Mouse (Mus musculus) embryo, embryonic 9.5 days (tissue): ENCODE results near the gene Gm45213.

ENCODE experiments used
- DNase-seq: peaks from one replicate; pipeline ENCODE4 v3.0.0-alpha.2; 2017; ENCODE audit errors: extremely low spot score

The Gm45213 gene

DNA sequence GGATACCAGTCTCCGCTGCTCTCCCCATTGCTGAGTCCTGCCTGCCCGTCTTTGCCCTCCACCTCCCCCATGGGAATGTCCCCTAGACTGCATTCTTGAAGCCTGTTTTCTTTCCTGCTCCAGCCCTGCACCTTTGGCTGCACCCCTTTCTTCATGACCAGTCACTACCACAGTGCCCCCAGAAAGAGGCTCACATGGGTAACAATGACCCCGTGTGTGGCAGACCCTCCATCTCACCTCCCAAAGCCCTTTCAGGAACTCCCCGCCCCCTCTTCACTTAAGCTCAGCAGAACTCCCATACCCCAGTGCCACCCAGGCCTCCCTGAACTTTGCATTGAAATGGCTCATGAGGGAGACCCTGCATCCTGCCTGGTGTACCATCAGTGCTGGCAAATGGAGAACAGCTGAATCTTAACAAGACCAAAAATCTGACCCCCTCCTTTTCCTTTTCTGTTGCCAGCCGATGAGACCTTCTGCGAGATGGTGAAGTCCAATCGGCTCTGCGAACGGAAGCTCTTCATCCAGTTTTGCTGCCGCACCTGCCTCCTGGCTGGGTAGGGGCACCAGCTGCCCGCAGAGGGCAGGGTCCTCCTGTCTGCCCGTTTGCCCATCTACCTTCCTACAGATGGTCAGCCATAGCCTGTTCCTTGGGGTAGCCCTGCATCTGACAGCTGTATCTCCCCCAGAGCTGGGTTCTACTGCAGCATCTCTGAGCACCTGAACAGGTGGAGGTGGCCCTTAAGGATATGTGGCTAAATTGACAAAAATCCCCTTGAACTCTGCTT is 5.2 kb downstream of the Gm45213 start:
- no peak for DNase-seq

DNA sequence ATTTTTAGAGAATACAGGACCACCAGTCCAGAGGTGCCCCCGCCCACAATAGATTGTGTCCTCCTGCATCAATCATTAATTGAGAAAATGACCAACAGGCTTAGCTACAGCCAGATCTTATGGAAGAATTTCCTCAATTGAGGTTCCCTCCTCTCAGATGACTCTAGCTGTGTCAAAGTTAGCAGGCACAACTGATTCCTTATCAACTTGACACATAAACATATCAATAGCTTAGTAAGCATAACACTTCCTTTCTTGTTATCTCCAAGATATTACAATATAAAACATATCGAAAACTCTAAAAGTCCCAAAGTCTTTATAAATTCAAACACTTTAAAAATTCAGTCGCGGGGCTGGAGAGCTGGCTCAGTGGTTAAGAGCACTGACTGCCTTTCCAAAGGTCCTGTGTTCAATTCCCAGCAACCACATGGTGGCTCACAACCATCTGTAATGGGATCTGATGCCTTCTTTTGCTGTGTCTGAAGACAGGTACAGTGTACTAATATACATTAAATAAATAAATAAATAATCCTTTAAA is 10.6 kb downstream of the Gm45213 start:
- DNase-seq, result no peak

DNA sequence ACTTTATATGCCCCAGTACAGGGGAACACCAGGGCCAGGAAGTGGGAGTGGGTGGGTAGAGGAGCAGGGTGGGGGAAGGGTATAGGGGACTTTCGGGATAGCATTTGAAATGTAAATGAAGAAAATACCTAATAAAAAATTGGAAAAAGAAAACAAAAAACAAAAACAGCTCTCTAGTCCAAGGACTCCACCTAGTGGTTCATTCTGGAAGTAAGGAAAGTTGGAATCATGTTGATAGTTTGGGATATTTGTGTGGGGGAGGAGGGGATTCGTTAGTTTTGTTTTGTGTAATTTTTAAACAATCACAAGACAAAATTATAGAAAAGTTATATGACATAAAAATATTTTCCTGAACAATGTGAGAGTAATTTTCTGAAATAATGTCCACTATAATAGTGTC is 12.0 kb downstream of the Gm45213 start:
- peak; percentile 31 for DNase-seq

DNA sequence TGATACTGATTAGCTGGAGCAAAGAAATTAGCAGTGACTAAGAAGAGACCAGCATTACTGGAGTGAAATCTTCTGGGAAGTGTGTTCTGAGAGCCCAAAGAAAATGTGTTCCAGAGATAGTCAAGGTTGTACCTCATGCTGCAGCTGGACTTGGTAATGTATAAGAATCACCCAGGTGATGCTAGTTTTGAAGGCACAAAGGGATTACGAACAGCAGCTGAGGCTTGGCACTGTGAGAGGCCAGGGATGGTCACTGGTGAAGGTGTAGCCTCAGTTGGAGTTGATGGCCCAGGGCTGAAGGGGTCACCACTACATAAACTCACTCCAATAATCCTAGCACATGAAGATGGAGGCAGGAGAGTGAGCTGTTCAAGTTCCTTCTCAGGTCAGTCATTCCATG is 15.3 kb downstream of the Gm45213 start, which contains the start of gene Snrpa1:
Gene Snrpa1, plus strand, starts transcription at position 301 of the 400 bp plus-strand sequence.
- DNase-seq, result no peak

DNA sequence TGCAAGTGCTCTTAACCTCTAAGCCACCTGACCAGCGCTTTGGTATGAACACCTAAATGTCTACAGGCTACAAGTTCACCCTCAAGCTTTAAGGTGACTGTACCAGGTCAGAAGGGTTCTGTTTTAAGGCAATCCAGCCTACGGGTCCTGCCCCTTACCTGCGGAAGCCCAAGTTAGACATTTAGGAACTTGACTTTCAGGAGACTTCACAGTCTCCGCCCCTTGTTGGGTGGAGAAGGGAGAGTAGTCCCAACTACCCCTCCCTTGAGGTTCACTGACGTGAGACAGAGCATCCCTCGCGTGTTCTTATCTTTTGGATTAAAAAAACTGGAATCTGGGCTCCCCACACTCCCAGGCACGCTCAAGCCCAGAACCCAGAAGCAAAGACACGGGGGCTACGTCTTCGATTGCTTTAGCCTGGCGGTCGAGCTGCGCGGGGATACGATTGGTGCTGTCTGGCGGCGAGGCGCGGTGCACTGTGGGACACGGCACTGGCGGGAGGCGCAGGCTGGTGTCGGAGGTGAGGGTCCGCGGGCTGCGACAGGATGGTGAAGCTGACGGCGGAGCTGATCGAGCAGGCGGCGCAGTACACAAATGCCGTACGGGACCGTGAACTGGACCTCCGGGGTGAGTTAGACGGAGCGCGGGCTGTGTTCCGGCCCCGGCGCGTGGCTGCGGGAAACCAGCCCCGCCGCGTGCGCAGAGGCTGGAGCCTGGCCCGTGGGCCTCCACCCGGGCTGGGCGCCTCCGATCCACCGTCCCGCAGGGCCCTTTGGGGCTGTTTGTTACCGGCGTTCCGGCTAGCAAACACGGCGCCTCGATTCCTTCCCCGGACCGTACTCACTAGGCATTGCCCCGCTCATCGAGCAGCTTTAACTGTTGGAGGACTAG is 16.9 kb downstream of the Gm45213 start:
- DNase-seq, result peak; percentile 89

DNA sequence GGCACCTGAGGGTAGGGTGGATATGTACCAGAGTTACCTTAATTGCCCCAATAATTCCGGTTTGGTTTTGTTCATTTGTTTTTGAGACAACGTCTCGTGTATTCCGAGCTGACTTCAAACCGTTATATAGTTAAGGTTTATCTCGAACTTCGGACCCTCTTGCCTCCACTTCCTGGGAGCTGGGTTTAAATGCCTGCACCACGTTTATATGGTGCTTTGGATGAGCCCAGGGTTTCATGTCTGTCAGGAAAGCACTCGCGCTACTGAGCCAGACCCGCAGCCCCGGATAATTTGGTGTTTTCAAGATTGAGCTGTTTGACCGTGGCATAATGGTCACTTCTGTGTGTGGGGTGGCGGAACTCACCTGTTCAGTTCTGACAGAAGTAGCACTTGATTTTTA is 17.7 kb downstream of the Gm45213 start:
- peak; percentile 10 for DNase-seq

DNA sequence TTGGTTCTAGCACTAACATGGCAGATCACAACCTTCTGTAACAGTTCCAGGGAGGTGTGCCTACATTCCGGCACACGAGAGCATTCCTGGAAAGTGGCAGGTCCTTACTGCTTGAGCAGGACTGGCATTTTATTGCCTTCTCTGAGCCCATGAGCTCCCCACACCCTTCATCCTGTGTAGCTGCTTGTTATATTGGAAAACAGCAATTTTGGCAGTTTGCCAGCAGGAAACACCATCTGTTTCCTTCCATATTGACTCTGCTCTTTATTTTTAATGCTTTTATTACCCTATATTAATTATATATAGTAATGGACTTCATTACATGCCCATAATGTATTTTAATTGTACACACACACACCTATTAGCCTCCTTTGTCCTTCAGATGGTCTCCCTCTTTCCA is 33.0 kb downstream of the Gm45213 start:
- DNase-seq, result no peak

DNA sequence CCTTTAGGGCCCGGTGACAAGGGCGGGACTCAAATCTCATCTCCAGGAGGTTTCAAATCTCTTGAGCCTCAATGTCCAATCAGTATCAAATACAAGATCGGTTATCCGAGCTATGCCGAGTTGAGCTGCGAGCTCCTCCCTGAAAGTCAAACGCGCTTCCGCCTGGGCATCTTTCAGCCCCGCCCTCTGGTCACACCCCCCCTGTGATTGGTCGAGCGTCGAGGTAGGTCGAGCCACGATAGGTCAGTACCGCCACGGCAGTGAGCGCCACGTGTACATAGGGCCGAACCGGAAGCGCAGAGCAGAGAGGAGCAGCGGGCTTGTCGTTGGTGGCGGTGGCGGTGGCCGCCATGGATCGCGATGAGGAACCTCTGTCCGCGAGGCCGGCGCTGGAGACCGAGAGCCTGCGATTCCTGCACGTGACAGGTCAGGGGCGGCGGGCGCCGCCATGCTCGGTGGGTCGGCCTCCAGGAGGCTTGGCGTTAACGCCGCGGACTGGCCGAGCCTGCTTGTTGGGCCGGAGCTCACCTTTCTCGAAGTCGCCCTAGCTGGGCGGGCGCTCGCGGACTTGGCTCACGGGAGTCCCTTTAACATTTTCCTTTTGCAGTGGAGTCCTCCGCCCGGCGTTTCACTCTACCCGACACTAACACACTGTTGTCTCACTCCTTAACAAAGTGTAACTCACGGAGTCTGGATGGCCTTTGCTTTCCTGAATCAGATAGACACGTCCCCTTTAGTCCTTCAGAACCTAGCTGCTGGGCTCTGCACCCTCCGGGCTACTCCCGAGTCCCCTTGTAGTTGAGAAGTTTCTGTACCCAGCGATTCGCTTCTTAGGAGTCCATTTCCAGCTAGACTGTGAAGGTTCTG is 36.2 kb downstream of the Gm45213 start, which contains the start of gene Selenos:
Gene Selenos, plus strand, starts transcription at position 286 of the 867 bp plus-strand sequence.
- DNase-seq, result peak; percentile 96

DNA sequence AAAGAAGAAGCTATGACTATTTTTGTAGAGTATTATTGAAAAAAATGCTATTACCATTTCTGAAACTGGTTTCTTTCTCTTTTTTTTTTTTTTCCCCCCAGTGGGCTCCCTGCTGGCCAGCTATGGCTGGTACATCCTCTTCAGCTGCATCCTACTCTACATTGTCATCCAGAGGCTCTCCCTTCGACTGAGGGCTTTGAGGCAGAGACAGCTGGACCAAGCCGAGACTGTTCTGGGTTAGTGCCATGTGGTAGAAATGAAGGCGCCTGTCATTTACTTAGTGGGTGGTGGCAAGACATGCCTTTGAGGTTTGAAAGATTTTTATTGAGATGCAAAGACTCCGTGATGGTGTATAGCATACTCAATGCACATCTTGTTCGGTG is 36.8 kb downstream of the Gm45213 start:
- peak; percentile 15 for DNase-seq

DNA sequence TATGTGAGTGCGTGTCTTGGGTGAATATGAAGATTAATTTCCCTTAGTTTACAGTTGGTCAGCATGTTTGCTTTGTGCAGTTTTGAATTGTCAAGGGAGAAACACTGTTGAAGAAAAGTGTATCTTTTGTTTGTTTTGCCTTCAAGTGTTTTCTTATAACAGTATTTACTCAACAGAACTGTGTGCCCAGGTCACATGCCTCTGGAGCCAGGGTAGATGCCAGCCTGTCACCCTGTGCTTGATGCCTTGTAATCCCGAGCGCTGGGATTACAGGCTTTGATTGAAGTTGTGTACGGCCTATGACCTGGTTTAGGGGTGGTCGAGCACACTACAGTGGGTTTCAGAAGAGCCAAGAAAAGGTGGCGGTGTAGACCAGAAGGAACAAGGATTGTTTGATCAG is 40.4 kb downstream of the Gm45213 start:
- DNase-seq, result no peak

DNA sequence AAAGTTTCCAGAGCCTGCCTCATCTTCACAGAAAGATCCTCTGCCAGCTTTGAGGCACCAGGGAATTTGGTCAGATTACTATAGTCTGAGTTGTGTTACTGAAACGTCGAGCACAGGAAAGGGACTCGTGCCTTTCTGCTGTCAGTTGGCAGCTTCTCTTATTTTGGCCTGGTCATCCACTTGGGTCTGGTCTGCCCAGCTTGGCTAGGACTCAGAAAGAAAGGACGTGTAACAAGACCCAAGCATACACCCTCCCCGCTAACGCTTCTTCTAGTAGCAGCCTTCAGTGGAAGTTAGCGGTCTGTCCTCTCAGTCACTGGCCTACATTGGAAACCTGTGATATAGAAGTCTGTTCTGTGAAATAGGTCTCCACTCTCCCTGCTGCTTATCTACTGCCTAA is 41.1 kb downstream of the Gm45213 start:
- DNase-seq, result no peak

DNA sequence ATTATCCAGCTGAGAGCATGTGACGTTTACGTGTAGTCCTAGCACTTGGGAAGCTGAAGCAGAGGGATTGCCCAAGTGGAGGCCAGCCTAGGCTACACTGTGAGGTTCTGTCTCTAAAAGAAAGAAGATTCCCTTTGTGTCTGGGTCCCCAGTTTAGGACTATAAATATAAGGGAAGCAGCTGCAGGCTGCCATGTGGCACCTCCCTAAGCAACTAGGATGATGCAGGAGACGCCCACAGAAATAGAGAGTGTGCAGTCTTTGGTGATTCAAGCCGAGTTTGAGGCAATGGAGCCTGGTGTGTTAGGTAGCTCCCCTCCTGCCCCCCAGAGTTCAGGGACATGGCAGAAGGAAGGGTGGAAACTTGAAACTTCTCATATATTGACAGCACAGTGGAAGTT is 44.2 kb downstream of the Gm45213 start:
- DNase-seq, result no peak

DNA sequence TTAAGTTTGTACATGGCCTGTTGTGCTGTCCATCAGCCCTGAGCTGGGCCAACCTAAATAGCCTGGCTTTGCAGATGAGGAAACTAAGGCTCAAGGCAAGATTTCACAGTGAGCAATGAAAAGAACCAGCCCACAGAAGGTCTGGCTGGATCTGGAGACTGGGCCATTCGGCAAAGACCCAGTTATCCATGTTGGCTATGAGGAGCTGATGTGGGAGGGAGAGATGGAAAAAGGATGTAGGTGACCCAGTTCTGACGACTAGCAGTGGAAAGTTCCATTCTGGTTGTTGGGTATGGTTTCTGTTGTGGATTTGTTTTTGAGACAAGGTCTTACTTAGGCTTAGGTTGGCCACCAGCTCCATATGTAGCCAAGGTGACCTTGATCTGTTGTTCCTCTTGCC is 44.7 kb downstream of the Gm45213 start:
- no peak for DNase-seq

DNA sequence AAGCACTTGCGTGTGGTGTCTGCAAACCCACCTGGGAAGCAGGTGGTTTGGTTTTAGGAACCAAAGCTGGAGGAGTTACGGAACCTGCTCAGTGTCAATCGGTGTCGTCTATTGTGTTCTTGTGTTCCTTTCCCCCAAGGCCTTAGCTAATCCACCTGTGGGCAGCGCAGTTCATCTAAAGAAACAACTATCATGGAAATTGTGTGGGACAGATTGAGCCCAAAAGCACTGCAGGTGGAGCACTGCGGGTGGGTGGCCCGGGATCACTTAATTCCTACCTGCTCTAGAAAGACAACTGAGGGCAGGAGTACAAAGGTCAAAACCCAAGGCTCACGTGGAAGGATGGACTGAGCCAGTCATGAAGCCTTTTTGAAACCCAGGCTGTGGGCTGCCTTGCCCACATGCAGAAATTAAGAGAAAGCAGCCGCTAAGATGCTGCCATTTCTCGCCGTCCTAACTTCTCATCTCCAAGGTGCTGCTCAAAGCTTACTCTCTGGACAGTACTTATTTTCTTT is 47.3 kb downstream of the Gm45213 start:
- DNase-seq, result no peak

DNA sequence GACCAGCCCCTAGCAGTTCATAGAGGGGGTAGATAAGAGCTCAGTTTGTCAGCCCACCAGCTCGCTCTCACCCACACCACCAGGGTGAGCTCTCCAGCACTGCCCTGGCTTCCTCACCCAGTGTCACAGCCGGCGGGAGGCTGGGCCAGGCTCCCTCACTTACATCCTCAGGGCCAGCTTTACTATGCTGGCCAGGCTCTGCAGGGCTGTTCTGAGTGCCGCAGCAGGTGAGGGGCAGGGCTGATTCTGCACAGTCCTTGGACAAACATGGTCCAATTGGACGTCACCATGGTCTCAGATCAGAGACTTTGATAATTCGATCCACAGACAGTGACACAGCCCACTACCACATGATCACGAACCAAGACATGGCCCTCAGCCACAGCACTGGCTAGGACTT is 48.2 kb downstream of the Gm45213 start:
- no peak for DNase-seq

DNA sequence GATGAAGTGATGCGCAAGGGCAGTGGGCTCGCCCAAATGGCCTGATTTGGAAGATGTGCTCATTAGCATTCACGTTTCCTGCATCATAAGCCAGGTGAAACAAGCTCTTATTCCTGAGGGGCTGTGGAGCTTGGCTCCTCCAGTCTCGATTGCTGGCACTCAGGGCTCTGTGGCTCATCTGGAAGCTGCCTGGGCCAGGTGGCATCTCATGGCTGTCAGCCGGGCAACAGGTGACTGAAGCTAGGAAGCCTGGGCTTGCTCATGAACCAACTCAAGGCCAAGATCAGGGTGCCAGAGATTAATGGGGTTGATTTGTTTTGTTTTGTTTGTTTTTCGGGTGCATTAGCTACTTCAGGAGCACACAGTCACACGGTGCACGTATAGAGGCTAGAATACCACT is 49.3 kb downstream of the Gm45213 start:
- DNase-seq, result no peak

DNA sequence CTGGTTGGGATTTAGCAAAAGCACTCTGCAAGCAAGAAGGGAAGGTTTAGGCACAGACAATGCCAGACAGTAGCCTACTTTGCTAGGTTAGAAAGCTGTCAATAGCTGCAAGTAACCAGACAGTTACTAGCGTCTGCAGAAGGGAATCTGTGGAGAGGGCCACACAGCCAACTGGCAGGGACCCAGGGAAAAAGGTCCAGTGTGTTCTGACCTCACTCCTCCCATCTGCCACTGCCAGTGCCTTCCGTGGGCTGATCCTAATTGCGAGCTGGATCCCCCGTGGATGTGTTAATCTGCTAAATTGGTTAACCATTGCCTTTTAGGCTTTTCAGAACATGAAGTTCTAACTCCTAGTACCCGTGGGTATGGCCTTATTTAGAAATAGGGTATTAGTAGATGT is 50.7 kb downstream of the Gm45213 start:
- no peak for DNase-seq

DNA sequence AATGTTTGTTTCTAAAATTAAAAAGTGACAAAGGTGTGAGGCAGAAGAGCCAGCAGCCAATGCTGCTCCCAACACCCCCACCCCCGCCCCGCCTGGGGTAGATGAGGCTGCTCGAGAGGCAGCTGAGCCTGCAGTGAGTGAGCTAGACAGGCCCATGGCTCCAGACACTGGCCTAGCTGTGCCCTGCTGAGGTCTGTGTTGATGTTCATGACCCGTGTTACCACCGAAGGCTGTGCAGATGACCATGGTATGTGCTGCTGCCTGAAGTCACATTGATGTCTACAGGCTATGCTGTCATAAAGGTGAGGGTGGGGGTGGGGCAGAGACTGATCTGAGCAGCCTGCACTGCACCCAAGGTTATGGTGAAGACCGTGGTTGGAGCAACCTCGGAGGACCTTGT is 55.4 kb downstream of the Gm45213 start:
- DNase-seq, result no peak

DNA sequence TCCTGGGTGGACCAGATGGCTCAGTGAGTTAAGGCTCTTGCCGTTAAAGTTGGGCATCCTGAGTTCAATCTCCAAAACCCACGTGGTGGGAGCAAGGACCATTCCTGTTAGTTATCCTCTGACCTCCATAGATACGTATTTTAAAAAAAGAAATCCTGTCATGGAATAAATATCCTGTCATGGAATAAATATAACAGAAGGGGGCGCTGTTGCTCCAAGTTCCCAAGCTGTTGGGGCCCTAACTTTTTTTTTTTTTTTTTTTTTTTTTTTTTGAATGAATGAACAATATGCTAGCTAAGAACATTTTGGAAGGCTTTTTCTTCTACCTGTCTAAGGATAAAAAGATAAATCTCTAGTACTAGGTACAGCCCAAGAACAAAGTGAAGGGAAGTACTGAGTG is 58.5 kb downstream of the Gm45213 start:
- peak; percentile 38 for DNase-seq

DNA sequence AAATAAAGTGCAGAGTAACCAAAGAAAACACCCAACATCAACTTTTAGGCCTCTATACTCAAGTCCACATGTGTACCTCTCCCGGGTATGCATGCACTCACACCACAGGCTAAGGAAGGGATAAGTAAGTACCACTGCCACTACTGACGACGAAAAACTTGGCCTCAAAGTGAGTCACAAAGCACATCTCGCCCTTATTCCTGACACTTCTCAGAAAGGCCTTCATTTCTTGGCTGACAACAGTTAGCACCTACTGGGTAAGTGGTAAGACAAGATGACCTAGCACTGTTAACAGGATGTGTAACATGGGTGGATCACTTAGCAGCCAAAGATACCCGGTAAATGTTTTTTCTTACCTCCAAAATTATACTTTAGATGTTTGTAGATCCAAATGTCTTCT is 61.1 kb downstream of the Gm45213 start:
- DNase-seq, result no peak

DNA sequence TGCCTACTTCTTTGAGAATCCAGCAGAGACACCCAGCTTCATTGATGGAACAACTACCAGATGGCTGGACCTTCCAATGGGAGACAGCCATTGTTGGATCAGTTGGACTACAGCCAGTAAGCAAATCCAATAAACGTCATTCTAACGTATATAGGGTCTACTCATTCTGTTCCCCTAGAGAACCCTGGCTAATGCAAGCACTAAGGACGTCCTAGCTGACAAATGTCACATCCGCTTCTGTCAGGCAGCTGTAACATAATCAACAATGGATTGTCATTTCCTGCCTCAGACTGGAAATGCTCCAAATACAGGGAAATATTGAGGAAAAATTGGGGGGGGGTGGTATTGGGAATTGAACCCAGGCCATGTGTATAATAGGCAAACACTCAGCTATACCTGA is 62.4 kb downstream of the Gm45213 start:
- DNase-seq, result no peak
